Mouse (Mus musculus) embryo, embryonic 10.5 days (tissue): Measurements from ENCODE around the gene Mlf2.

ENCODE experiments used
- DNase-seq: peaks from one replicate; pipeline ENCODE4 v3.0.0-alpha.2; 2015; ENCODE audit warnings: low spot score

The Mlf2 gene

DNA sequence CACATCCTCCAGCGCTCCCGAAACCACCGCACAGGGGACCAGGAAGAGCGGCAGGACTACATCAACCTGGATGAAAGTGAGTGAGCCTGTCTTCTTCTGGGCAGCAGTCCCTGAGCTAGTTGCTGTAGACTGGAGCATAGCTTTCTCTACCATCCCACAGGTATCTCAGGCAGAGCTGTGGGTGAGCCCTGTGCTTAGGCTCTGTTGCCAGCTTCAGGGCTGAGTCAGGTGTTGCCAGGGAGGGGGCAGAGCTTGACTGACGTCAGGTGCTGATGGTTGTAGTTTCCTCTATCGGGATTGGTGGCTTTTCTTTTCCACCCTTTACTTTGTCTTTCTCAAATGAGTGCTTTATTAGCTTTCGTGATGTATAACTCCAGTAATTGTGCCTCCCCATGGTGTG, 3.5 kb downstream of the Mlf2 start:
- DNase-seq: no peak

DNA sequence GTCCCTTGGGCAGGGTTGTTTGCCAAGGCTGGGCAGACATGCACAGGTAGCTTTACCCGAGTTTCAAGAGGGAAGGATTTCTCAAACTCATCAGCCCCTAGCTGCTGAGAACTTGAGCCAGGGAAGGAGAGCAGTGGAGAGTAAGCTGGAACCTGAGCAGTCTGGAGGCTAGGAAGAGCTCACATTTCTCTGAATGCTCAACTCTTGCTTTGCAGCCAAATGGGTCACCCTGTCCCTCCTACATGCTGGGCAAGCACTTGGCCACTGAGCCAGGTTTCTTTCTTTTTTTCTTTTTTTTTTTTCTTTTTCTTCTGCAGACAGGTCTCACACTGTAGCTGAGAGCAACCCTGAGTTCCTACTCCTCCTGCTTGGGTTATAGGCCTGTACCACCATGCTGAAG, 5.5 kb downstream of the Mlf2 start:
- no peak for DNase-seq

DNA sequence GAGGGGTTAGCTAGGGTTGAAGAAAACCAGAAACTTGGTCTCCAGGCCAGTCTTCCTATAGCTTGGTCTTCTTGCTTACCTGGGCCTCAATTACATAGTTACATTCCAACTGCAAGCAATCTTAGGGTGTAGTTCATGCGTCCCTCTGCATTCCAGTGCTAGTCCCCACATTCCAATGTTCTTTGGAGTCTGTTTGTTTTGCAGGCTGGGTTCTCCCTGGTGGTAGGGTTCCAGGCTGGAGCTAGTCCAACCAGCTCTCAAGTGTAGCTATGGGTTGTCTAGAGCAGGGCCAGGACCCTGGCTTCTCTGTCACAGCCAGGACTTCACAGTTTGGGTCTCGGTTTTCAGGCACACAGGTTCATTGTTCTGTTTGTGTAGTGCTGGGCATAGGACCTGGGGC, 6.3 kb downstream of the Mlf2 start:
- DNase-seq: no peak

DNA sequence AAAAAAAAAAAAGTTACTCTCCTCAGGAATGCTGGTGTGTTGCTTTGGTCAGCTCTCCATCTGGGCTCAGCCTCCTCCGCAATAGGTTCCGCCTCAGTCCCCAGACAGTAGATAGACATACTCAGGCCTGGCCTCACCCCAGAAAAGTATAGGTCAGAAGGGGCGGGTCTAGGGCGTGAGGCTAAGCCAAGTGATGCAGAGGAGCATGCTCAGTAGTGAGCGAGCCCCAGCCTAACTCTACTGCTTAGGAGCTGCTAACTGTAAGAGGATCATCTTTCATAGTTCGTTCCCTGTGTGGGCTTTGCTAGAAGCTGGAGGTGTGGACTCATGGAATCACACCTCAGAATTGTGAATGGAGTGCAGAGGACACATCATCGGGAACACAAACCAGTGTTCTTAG, 7.4 kb downstream of the Mlf2 start:
- DNase-seq: no peak

DNA sequence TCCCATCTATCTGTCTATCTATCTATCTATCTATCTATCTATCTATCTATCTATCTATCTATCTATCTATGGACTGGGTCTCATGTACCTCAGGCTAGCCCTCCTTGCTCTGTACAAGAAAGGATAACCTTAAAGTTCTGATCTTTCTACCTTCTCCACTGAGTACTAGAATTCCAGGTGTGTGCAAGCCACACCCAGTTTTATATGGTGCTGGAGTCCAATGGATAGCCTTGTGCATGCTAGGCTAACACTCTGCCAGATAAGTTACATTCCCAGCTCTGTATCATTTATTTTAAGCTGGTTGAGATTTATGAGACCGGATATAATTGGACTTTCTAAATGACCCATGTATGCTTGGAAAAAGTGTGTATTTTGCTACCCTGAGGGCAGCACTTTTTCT, 10.5 kb downstream of the Mlf2 start:
- no peak for DNase-seq

DNA sequence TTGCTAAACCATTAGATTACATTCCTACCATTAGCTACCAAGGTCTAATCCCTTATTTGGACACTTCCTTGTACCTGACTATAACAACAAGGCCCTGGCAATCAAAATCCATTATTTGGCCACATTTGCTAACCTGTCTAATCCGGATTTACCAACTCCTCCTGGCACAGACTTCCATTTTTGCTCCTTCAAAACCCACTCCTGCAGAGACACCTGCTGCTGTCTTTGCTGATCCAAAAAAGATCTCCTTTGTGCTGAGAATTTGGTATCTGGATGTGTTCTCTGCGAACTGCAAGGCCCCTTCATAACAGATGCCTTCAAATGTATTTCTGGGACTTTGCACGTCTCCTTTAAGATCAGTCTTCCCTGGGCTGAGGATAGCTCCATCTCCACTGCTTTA, 12.3 kb downstream of the Mlf2 start:
- DNase-seq: no peak

DNA sequence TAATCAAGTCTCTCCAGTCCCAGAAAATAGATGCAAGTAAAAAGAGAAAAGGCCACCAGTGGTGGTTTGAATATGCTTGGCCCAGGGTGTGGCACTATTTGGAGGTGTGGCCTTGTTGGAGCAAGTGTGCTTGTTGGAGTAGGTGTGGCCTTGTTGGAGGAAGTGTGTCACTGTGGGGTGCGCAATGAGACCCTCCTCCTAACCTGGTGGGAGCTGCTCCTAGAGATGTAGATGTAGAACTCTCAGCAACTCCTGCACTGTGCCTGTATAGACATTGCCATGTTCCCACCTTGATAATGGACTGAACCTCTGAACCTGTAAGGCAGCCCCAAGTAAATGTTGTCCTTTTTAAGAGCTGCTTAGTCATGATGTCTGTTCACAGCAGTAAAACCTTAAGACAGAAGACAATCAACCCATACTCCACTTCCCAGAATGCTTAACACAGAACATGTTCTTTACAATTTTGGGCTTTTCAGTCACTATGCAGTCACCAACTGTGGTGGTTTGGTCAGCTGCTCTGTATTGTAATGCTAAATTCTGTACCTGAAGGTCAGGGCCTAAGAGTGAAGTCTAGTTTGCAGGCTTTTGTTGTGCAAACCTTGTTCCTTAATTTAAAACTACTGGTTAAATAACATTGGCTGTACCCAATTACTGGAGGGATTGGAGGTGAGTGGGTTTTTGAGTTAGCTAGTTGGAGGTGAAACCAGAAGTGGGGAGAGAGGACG, 23.0 kb downstream of the Mlf2 start:
- no peak for DNase-seq

DNA sequence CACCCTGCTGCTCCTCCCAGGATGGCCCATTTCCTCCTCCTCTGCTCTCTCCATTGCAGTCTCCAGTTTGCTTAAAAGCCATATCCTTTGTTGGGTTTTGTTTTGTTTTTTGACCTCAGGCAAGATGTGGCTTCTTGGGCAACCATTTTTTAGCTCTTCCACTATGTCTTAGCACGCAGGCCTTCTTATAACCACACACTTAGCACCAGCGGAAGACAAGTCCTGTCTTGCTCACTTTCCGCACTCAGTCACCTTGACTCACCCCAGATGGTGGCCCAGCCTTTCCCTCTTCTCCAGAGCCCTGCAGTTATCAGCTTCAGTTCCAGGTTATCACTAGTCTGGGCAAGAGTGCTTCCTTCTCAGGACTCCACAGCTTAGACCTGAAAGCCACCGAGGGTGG, 24.0 kb downstream of the Mlf2 start:
- no peak for DNase-seq

DNA sequence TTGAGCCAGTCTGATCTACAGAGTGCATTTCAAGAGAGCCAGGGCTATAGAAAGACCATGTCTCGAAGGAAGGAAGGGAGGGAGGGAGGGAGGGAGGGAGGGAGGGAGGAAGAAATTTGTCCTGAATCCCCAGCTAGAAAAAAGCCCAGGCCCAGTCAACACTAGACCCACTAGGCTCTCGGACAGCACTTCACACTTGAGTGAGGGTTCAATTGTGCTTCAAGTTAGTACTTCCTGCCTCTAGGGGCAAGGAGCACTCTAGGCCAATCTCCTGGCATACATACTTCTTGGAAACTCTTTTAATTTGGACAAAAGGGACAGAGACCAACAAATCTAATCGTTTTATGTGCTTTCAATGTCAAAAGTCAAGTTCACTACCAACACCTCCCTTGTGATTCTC, 26.9 kb downstream of the Mlf2 start:
- no peak for DNase-seq

DNA sequence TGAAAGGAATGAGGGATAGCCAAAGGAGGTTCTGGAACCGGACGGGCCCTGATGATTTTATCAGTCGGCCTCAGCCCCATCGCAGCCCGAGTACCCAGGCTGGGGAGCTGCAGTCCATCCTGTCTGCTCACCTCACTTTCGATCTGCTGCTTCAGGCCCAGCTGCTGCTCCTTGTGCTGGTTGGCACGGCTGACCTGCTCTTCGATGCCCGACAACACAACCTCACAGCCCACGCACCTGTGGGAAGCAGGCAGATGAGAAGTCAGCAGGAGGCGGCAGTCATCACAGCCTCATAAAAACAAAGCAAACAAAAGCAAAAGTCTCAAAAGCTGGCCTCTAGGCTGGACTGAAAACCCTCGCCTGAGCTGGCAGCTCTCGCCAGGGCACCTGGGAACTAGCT, 28.8 kb downstream of the Mlf2 start:
- no peak for DNase-seq

DNA sequence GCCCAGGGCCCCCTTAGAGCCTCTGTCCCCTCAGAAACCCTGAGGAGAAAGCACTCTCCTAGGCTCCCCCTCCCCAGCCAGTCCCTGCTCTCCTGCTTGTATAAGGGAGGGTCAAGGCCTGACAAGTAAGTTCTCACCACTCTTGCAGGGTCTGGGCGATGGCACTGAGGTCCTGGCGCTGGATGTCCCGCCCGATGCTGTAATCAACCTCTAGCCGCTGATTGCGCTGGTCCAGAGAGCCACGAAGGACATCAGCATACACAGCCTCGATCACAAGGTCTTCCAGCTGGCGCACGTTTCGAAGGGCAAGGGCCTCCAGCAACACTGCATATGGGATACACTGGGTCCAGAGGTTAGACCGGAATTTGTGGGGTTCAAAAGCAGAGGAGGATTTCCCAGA, 29.8 kb downstream of the Mlf2 start:
- no peak for DNase-seq

DNA sequence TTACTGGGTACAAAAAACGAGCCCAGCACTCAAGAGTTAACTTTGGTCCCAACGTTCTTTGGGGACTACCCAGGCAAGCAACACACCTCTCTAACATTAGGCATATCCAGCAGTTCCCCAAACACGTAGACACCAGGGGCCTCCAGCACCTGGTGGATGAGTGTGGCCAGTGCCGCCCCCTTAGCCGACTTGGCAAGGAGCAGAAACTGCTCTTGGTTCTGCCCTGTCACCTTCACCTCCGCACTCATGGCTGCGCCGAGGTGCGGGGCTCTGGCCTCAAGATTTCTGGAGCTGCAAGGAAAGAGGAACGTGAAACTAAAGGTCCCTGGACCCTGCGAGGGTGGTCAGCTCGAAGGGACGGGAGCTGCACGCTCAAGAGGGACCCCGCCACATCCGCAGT, 33.5 kb downstream of the Mlf2 start:
- peak; percentile 11 for DNase-seq

DNA sequence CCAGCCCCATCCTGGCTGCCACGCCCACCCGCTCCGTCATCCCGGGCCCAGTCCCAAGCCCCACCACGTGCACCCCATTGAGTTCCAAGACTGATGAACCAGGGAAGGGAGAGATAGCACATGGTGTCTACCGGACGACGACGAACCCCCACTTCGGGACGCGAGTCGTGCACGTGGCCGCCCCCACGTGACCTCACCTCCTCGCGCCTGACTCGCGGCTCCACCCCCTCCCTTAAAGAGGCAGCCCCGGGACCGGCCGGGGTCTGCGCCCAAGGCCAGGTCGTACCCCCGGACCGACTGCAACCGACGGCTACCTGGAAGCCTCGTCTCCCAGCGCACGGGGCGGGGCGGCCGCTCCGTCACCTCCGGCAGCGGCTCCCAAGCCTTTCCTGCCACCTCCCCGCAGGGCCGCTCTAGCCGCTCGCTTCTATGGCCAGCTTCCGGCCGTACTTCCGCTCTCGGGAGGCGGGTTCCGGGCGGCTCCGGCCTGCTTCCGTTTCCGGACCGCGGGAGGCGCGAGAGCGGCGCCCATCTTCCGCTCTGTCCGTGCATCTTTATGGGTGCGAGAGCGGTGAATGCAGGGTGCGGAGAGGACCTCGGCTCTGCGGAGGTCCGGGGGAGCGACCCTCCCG, 34.0 kb downstream of the Mlf2 start, which contains the start of gene Cops7a:
Cops7a (minus strand) TSS at position 451 of the 632 bp plus-strand sequence.
- DNase-seq: peak; percentile 95

DNA sequence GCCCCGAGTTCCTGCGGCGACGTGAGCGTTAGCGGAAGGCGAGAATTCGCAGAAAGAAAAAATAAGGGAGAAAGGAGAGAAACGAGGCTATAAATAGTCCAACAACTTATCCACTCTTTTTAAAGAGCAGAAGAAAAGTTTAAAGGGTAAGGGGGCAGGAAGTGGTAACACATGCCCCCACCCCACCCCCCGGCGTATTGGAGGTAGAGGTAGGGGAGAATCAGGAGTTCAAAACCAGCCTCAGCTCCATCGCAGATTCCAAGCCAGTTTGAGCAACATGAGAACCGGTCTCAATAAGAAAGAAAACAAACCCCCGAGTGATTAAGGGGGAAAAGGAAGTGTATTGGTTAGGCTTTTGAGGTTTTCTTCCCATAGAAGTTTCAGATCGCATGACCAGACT, 34.6 kb downstream of the Mlf2 start:
- peak; percentile 34 for DNase-seq

DNA sequence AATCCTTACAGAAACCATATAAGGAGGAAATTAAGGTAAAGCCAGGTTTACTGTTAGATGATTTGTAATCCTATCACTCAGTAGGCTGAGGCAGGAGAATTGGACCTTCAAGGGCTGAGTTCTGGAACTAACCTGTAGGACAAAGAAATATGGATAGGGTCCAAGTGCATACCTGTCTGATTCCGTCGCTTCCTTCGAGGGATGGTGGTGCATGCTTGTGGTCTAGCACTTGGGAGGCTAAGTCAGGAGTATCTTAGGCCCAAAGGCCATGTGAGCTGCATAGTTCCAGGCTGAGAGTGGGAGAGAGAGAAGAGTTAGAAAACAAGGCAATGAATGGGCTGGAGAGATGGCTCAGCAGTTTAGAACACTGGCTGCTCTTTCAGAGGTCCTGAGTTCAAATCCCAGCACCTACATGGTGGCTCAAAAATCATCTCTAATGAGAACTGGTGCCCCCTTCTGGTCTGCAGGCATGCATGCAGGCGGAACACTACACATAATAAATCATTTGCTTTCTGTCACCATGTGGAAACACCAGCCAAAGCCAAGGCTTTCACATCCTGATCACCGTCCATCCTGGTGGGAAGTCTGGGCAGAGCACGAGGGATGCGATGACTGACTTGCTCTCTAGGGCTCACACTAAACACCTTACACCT, 35.4 kb downstream of the Mlf2 start:
- DNase-seq: peak; percentile 6

DNA sequence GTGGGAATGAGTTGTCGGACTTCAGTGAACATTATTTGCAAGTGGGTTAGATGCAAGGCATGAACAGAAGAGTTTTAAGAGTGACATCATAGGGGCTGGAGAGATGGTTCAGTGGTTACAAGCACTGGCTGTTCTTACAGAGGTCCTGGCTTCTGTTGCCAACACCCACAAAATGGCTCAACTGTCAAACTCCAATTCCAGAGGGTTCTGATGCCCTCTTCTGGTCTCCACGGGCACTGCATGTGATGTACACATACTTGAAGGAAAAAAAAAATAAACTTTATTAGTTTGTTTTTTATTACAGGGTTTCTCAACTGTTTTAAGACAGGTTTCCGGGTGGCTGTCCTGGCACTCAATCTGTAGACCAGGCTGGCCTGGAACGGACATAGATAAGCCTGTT, 36.6 kb downstream of the Mlf2 start:
- DNase-seq: peak; percentile 77
